Mouse (Mus musculus) kidney, postnatal 10 days (tissue): ENCODE results near the gene Amigo2.
"Not testable (repeated sequence)": the region's sequence is repeated elsewhere in the genome, so short reads cannot be mapped to it uniquely, and the experiment has no call there.

Experiments used
- DNase-seq: peaks from one replicate; pipeline ENCODE4 v3.0.0; 2021; ENCODE audit warnings: mixed read lengths

Amigo2 gene

GRCm38 (mm10) chr15:97212501-97213477, 34.3 kb downstream of the Amigo2 start:
- DNase-seq = no peak

- not testable (repeated sequence) for DNase-seq
These were observed 37.3 kb downstream of the Amigo2 start for GRCm38 (mm10) chr15:97209754-97210153.

DNA sequence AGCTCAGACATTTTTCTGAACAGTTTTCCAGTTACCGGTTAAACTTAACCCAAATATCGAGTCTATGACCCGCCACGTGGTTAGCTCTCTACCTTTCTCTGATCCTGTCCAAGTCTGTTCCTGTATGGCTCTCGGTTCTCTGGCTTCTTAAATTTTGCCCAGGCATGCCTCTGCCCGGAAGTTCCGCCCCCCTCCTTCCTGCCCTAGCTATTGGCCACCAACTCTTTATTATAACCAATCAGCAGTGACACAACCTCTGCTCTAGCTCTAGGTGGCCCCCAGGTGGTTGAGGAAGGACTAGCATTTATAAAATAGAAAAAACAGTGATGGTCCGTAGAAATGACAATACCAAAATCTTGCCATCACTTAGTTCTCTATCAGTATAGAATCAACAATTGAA, 40.6 kb downstream of the Amigo2 start:
- no peak for DNase-seq

GRCm38 (mm10) chr15:97205776-97206175, 41.3 kb downstream of the Amigo2 start:
- DNase-seq = no peak

DNA sequence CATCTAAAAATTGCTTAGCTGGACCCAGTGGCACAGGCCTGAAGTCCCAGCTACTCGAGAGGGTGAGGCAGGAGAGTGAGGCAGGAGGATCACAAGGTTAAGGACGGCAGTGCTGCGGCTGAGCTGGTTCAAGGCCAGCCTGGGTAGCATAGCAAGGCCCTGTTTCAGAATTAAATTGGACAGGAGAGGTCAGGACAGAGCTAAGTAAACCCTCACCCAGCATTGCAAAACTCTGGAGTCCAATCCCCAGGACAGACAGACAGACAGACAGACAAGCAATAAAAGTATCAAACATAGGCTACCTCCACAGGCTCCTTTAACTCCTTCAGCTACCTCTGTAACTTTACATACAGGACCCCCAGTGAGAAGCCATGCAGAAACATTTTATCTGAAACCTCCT, 42.2 kb downstream of the Amigo2 start:
- DNase-seq = no peak

- no peak for DNase-seq
These were observed 50.4 kb downstream of the Amigo2 start for GRCm38 (mm10) chr15:97196644-97197043.

DNA sequence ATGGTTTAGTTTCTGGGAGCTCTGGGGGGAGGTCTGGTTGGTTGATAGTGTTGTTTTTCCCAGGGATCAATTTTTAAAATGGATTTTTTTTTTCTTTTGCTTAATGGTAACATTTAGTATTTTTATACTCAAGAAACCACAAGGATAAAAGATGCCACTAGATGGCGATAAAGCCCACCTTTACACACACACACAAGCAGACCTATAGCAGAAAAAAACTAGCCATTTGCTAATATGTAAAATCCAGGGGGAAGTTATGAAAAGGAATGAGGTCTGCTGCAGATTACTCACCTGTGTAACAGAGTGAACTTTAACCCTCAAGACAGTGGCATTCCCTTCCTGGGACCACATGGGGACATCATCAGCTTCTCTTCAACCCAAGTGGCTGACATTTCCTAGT, 51.5 kb downstream of the Amigo2 start:
- DNase-seq = peak; percentile 56
